Comparison of ENCODE assay signal across 31 mouse cellular contexts in the genomic region with DNA sequence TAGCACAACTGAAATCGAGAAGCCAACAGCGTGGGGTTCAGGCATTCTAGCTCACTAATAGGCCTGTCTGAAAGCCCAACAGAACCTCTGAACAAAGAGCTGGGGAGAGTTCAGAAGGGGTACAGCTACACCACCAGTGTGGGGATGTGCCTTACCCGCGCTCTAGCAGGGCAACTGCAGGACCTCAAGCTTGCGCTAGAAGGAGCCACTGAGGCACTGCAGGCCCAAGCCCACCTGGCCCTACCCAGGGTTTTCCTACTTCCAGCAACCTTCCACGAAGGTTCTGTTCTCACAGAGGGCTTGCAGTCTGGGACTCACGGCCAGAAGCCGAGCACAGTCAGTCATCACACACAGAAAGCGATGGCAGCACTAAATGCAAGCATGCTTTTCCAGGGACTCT. TPM values are rescaled to one million over a fixed set of nuclear protein-coding genes. Genes with fewer than 3 reads are reported as not detected.
DNase-seq lines count a peak whose midpoint lies in the region; ATAC-seq and TF ChIP-seq lines count a peak whose summit lies in the region.
"Had no signal": no experiment of that assay in that cellular context is flagged by ENCODE, and none has a peak within 500 bp of the region (broad histone marks: within the 10 kb centered on the region; RNA-seq: fewer than 3 reads in every experiment).

No protein-coding gene starts in this region.

- DNase-seq in heart, adult 2 months, result no peak
- no peak for DNase-seq in heart, postnatal 36 days
- no peak for DNase-seq in liver, embryonic 14.5 days (ENCODE audit: low read depth in 3 of 3, low spot score in 3 of 3)
- DNase-seq in liver (no peak), ZHBTc4 (ENCODE audit: low read depth, low spot score) (peak; percentile 69)
- no peak for DNase-seq in thymus, postnatal 14 days
- no peak for DNase-seq in thymus, postnatal 10 days (ENCODE audit: low spot score in 2 of 2)
- DNase-seq: adrenal gland, postnatal 25 days; cerebellum, adult 8-10 months; gastrocnemius, postnatal 25 days; heart, adult 11 months; heart, postnatal 4 days; kidney, postnatal 4 days; liver, embryonic 13.5 days; lung, postnatal 4 days; thymus, postnatal 25 days had no signal

- no peak overlapping the region for H3K4me3 ChIP-seq in heart, adult 2 months
- no peak overlapping the region for H3K4me3 ChIP-seq in liver, embryonic 14.5 days (ENCODE audit: insufficient read depth in 1 of 2, low read depth in 2 of 2, low read length in 2 of 2)
- H3K4me3 ChIP-seq in E14TG2a.4 (replicated peaks; ENCODE audit: low read length), result no peak overlapping the region
- H3K4me3 ChIP-seq: embryonic facial prominence, embryonic 10.5 days; embryonic facial prominence, embryonic 15.5 days; forebrain, embryonic 13.5 days; hindbrain, embryonic 13.5 days; limb, embryonic 12.5 days; liver, embryonic 13.5 days; megakaryocyte, embryonic 14.5 days; midbrain, embryonic 12.5 days; neural tube, embryonic 13.5 days; stomach, embryonic 15.5 days had no signal

- intact Hi-C loops in heart, adult 2 months (cut with DNase I), result no loop called here
- intact Hi-C loops in heart, postnatal 36 days (cut with DNase I), result no loop called here

- no peak overlapping the region for H3K9ac ChIP-seq in heart, adult 2 months (ENCODE audit: low read depth, low read length)
- no peak overlapping the region for H3K9ac ChIP-seq in liver, embryonic 14.5 days (replicated peaks)
- H3K9ac ChIP-seq: embryonic facial prominence, embryonic 15.5 days; forebrain, embryonic 13.5 days; hindbrain, embryonic 13.5 days; limb, embryonic 12.5 days; liver, embryonic 13.5 days; midbrain, embryonic 12.5 days; neural tube, embryonic 13.5 days; stomach, embryonic 15.5 days had no signal

- H3K9me3 ChIP-seq in liver, embryonic 14.5 days (ENCODE audit: control insufficient read depth, low read length), result no peaks in the 10 kb centered on the region
- H3K9me3 ChIP-seq in E14TG2a.4 (ENCODE audit: low read length), result no peaks in the 10 kb centered on the region
- H3K9me3 ChIP-seq: embryonic facial prominence, embryonic 10.5 days; embryonic facial prominence, embryonic 15.5 days; forebrain, embryonic 13.5 days; G1E; hindbrain, embryonic 13.5 days; limb, embryonic 12.5 days; liver, embryonic 13.5 days; megakaryocyte, embryonic 14.5 days; midbrain, embryonic 12.5 days; neural tube, embryonic 13.5 days; stomach, embryonic 15.5 days had no signal

- WGBS in heart, adult 2 months, result 91% methylated on average over 9 of the region's 9 CpGs
- 85% methylated on average over 9 of the region's 9 CpGs for WGBS in liver, embryonic 14.5 days (ENCODE audit: insufficient replicate concordance)

- TF ChIP-seq POLR2A in heart, adult 2 months (IDR thresholded peaks at IDR 0.05; ENCODE audit: insufficient read depth, low read depth, low read length), result no peak

- H3K4me1 ChIP-seq in heart, adult 2 months (ENCODE audit: control insufficient read depth, insufficient read depth, low read length), result no peaks in the 10 kb centered on the region
- no peaks in the 10 kb centered on the region for H3K4me1 ChIP-seq in liver, embryonic 14.5 days (replicated peaks; ENCODE audit: control insufficient read depth in 2 of 2, insufficient read depth in 2 of 2, low read length in 1 of 2)
- peaks cover 67% of the 10 kb centered on the region for H3K4me1 ChIP-seq in E14TG2a.4 (replicated peaks; ENCODE audit: low read depth, low read length)
- H3K4me1 ChIP-seq: embryonic facial prominence, embryonic 10.5 days; embryonic facial prominence, embryonic 15.5 days; forebrain, embryonic 13.5 days; hindbrain, embryonic 13.5 days; limb, embryonic 12.5 days; midbrain, embryonic 12.5 days; neural tube, embryonic 13.5 days; stomach, embryonic 15.5 days had no signal

- H3K36me3 ChIP-seq in heart, adult 2 months (ENCODE audit: control insufficient read depth, insufficient read depth, low read length), result no peaks in the 10 kb centered on the region
- peaks cover 84% of the 10 kb centered on the region for H3K36me3 ChIP-seq in liver, embryonic 14.5 days (replicated peaks; ENCODE audit: control insufficient read depth, insufficient read depth, low read depth)
- peaks cover 98% of the 10 kb centered on the region for H3K36me3 ChIP-seq in E14TG2a.4 (ENCODE audit: insufficient read depth, low read length)

- H3K27me3 ChIP-seq in heart, adult 2 months (ENCODE audit: control insufficient read depth, insufficient read depth, low read length), result no peaks in the 10 kb centered on the region
- H3K27me3 ChIP-seq in liver, embryonic 14.5 days (ENCODE audit: control insufficient read depth, insufficient read depth, low read length), result no peaks in the 10 kb centered on the region
- H3K27me3 ChIP-seq in E14TG2a.4 (ENCODE audit: insufficient read depth, low read length), result no peaks in the 10 kb centered on the region
- H3K27me3 ChIP-seq: embryonic facial prominence, embryonic 15.5 days; forebrain, embryonic 13.5 days; hindbrain, embryonic 13.5 days; limb, embryonic 12.5 days; liver, embryonic 13.5 days; megakaryocyte, embryonic 14.5 days; midbrain, embryonic 12.5 days; neural tube, embryonic 13.5 days; Patski; stomach, embryonic 15.5 days had no signal

- no peak for TF ChIP-seq EP300 in heart, adult 2 months (IDR thresholded peaks at IDR 0.05; ENCODE audit: insufficient read depth, low read depth, low read length)
- TF ChIP-seq EP300 in liver, embryonic 14.5 days (IDR thresholded peaks at IDR 0.05; ENCODE audit: low read depth), result no peak

- H3K79me2 ChIP-seq in heart, adult 2 months (replicated peaks; ENCODE audit: control insufficient read depth, insufficient read depth, low read length), result no peaks in the 10 kb centered on the region; the same call in 1 of the 2 replicates

- TF ChIP-seq CTCF in heart, adult 2 months (IDR thresholded peaks at IDR 0.05), result peak; percentile 14; the same call in 1 of the 2 replicates
- 0 out of 2 replicates have a peak, but pooled peaks have one; percentile 16 for TF ChIP-seq CTCF in liver, embryonic 14.5 days (IDR thresholded peaks at IDR 0.05; ENCODE audit: low read depth)
- peak; percentile 99 for TF ChIP-seq CTCF in E14TG2a.4 (conservative IDR thresholded peaks at IDR 0.05; ENCODE audit: low read length)

- H3K27ac ChIP-seq in heart, adult 2 months, result no peak overlapping the region
- no peak overlapping the region for H3K27ac ChIP-seq in liver, embryonic 14.5 days
- H3K27ac ChIP-seq: embryonic facial prominence, embryonic 10.5 days; embryonic facial prominence, embryonic 15.5 days; forebrain, embryonic 13.5 days; hindbrain, embryonic 13.5 days; kidney, postnatal 0 days; limb, embryonic 12.5 days; liver, embryonic 13.5 days; midbrain, embryonic 12.5 days; neural tube, embryonic 13.5 days; stomach, embryonic 15.5 days had no signal

- H3K4me2 ChIP-seq in liver, embryonic 14.5 days (ENCODE audit: low read depth), result no peak overlapping the region
- H3K4me2 ChIP-seq: embryonic facial prominence, embryonic 15.5 days; forebrain, embryonic 13.5 days; heart, embryonic 11.5 days; hindbrain, embryonic 13.5 days; limb, embryonic 12.5 days; liver, embryonic 13.5 days; midbrain, embryonic 12.5 days; neural tube, embryonic 13.5 days; stomach, embryonic 15.5 days had no signal

- ATAC-seq in liver, embryonic 14.5 days (ENCODE audit: insufficient read depth), result no peak
- ATAC-seq: forebrain, embryonic 13.5 days; inflammation-experienced regulatory T-cells, adult 6 months; Patski had no signal

RNA-seq across cellular contexts. Expression of gene Pex10, which starts 8.3 kb away (rescaled TPM):
- 10 to 100 TPM; 18.4 to 19.4 TPM for total RNA-seq in heart, adult 2 months (2021)
- 26.5 and 26.7 TPM in 2 replicates for polyA plus RNA-seq in heart, adult 2 months (2012; rRNA removed)
- total RNA-seq in heart, postnatal 36 days (2021), result 10 to 100 TPM; 19.4 to 23.1 TPM
- 6.8 and 7.1 TPM in 2 replicates for polyA plus RNA-seq in liver, embryonic 14.5 days (2012; rRNA removed)
- polyA plus RNA-seq in liver, embryonic 14.5 days (2014; fragmentation: Nextera tagmentation; extraction: Ambion mirVana), result 1.7 and 2.6 TPM in 2 replicates

RNA-seq across cellular contexts. Expression of gene Rer1, which starts 11.0 kb away (rescaled TPM):
- total RNA-seq in heart, adult 2 months (2021), result 10 to 100 TPM; 67.6 to 74.7 TPM
- 54.7 and 102 TPM in 2 replicates for polyA plus RNA-seq in heart, adult 2 months (2012; rRNA removed)
- 10 to 100 TPM; 67.0 to 72.9 TPM for total RNA-seq in heart, postnatal 36 days (2021)
- polyA plus RNA-seq in liver, embryonic 14.5 days (2012; rRNA removed), result 39.6 and 50.8 TPM in 2 replicates
- 95.1 and 97.7 TPM in 2 replicates for polyA plus RNA-seq in liver, embryonic 14.5 days (2014; fragmentation: Nextera tagmentation; extraction: Ambion mirVana)

RNA-seq across cellular contexts. Expression of gene Morn1, which starts 11.2 kb away (rescaled TPM):
- 1 to 10 TPM; 1.1 to 1.3 TPM for total RNA-seq in heart, adult 2 months (2021)
- polyA plus RNA-seq in heart, adult 2 months (2012; rRNA removed), result 2.5 and 2.6 TPM in 2 replicates
- total RNA-seq in heart, postnatal 36 days (2021), result 1 to 10 TPM in 1 of 2 experiments, under 1 TPM in 1; 0.89 to 1.7 TPM
- 1.0 and 1.1 TPM in 2 replicates for polyA plus RNA-seq in liver, embryonic 14.5 days (2012; rRNA removed)
- 0.85 and 1.2 TPM in 2 replicates for polyA plus RNA-seq in liver, embryonic 14.5 days (2014; fragmentation: Nextera tagmentation; extraction: Ambion mirVana)

RNA-seq across cellular contexts. Expression of gene Plch2, which starts 18.6 kb away (rescaled TPM):
- total RNA-seq in heart, adult 2 months (2021), result not detected
- polyA plus RNA-seq in heart, adult 2 months (2012; rRNA removed), result 0.06 and 1.1 TPM in 2 replicates
- total RNA-seq in heart, postnatal 36 days (2021), result not detected
- polyA plus RNA-seq in liver, embryonic 14.5 days (2012; rRNA removed), result 0.09 and 0.12 TPM in 2 replicates
- polyA plus RNA-seq in liver, embryonic 14.5 days (2014; fragmentation: Nextera tagmentation; extraction: Ambion mirVana), result 0.04 TPM in 1 of 2 replicates, not detected in the other
- total RNA-seq: heart, postnatal 4 days had no signal
- polyA plus RNA-seq: inflammation-experienced regulatory T-cells, adult 6 months had no signal

Comparison
In these comparisons a context has a peak if more than half of its experiments do, and no peak if none do; other contexts are left out.
1. CTCF ChIP-seq: peak in every context shown above with its lines; median percentile 99 in E14TG2a.4; 16 in liver, embryonic 14.5 days; 14 in heart, adult 2 months.